19 mouse cellular contexts compared by ENCODE assay signal in the genomic region with DNA sequence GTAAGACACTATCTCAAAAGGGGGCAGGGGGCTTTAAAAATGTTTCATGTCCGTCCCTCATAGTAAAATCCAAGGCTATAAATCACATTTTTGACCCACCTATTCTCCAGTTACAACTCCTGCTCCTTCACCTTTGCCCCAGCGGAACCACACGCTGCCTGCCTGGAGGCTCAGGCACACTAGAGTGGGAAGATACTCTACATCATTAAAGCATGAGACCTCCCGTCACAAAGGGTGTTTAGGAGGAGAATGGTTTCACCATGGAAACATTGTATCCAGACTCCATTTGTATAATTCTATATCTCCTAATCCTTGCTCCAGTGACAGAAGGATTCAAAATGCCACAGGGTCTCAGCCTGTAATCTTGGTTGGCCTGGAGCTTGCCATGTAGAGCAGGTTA.
"Had no signal": no experiment of that assay in that cellular context is flagged by ENCODE, and none has a peak within 500 bp of the region (broad histone marks: within the 10 kb centered on the region; RNA-seq: fewer than 3 reads in every experiment).

No protein-coding gene starts in this region.

- H3K4me1 ChIP-seq: kidney, embryonic 15.5 days; midbrain, embryonic 10.5 days; midbrain, embryonic 13.5 days; neural tube, embryonic 13.5 days had no signal

- H3K4me2 ChIP-seq: kidney, embryonic 15.5 days; limb, embryonic 12.5 days; limb, embryonic 15.5 days; midbrain, embryonic 13.5 days; neural tube, embryonic 13.5 days had no signal

- H3K9ac ChIP-seq: kidney, embryonic 15.5 days; limb, embryonic 12.5 days; limb, embryonic 15.5 days; liver, embryonic 14.5 days; midbrain, embryonic 13.5 days; neural tube, embryonic 13.5 days had no signal

- H3K36me3 ChIP-seq: kidney, embryonic 15.5 days; limb, embryonic 12.5 days; limb, embryonic 15.5 days; midbrain, embryonic 10.5 days; midbrain, embryonic 13.5 days; neural tube, embryonic 13.5 days had no signal

- H3K27ac ChIP-seq: kidney, embryonic 15.5 days; limb, embryonic 12.5 days; limb, embryonic 15.5 days; midbrain, embryonic 10.5 days; midbrain, embryonic 13.5 days; neural tube, embryonic 13.5 days had no signal

- ATAC-seq: midbrain, embryonic 13.5 days; midbrain, embryonic 16.5 days had no signal

- H3K4me3 ChIP-seq: kidney, embryonic 15.5 days; limb, embryonic 12.5 days; limb, embryonic 15.5 days; megakaryocyte, embryonic 14.5 days; midbrain, embryonic 10.5 days; midbrain, embryonic 13.5 days; myocyte; neural tube, embryonic 13.5 days had no signal

- H3K9me3 ChIP-seq: kidney, embryonic 15.5 days; limb, embryonic 12.5 days; limb, embryonic 15.5 days; midbrain, embryonic 10.5 days; midbrain, embryonic 13.5 days; neural tube, embryonic 13.5 days had no signal

- H3K27me3 ChIP-seq: kidney, embryonic 15.5 days; limb, embryonic 12.5 days; limb, embryonic 15.5 days; megakaryocyte, embryonic 14.5 days; midbrain, embryonic 13.5 days; neural tube, embryonic 13.5 days had no signal

- DNase-seq: kidney, adult 11 months; kidney, adult 8-10 months; kidney, postnatal 10 days; kidney, postnatal 4 days; left cerebral cortex, postnatal 4 days; lung, adult 18-20 months; thymus, adult 2 months; thymus, postnatal 14 days; thymus, postnatal 4 days had no signal
